Mouse (Mus musculus) heart, postnatal 0 days (tissue): ENCODE results near the gene Myo10. TPM values are rescaled to one million over a fixed set of nuclear protein-coding genes. Genes with fewer than 3 reads are reported as not detected.

Source experiments
- ATAC-seq: fragments of 200-750 bp; cut with Nextera tagmentation; 2 replicates; pipeline ENCODE4 v1.8.0; 2017; ENCODE audit warnings: low read depth, moderate number of reproducible peaks, moderate library complexity; ENCODE audit not compliant: insufficient read depth
- DNase-seq: peaks from one replicate; pipeline ENCODE4 v3.0.0-alpha.2; 2016; ENCODE audit warnings: low spot score
- H3K27ac ChIP-seq: fragments of 300-500 bp; sonication (generic); 2 replicates; pipeline ENCODE4 v1.5.1; 2014; ENCODE audit warnings: low read depth, mild to moderate bottlenecking
- H3K27me3 ChIP-seq: fragments of 300-500 bp; sonication (generic); 2 replicates; pipeline ENCODE4 v1.6.1; 2014; ENCODE audit warnings: low read length, mixed read lengths; ENCODE audit not compliant: control insufficient read depth, insufficient read depth
- H3K36me3 ChIP-seq: fragments of 300-500 bp; sonication (generic); replicated peaks from 2 replicates; pipeline ENCODE4 v1.6.1; 2014; ENCODE audit warnings: low read length, mixed read lengths; ENCODE audit not compliant: control insufficient read depth, insufficient read depth
- H3K4me1 ChIP-seq: fragments of 300-500 bp; sonication (generic); 2 replicates; pipeline ENCODE4 v1.6.1; 2014; ENCODE audit warnings: antibody characterized with exemption; ENCODE audit not compliant: control insufficient read depth, insufficient read depth
- H3K4me2 ChIP-seq: fragments of 300-500 bp; sonication (generic); 2 replicates; pipeline ENCODE4 v1.6.1; 2014; ENCODE audit warnings: low read depth, mild to moderate bottlenecking, low read length, moderate library complexity
- H3K4me3 ChIP-seq: fragments of 300-500 bp; sonication (generic); 2 replicates; pipeline ENCODE4 v1.5.1; 2014; ENCODE audit warnings: low read depth, low read length
- H3K9ac ChIP-seq: fragments of 300-500 bp; sonication (generic); replicated peaks from 2 replicates; pipeline ENCODE4 v1.6.1; 2014; ENCODE audit warnings: low read depth, low read length, mixed read lengths
- H3K9me3 ChIP-seq: fragments of 300-500 bp; sonication (generic); replicated peaks from 2 replicates; pipeline ENCODE4 v1.6.1; 2016; ENCODE audit warnings: low read length; ENCODE audit not compliant: control insufficient read depth
- CTCF ChIP-seq: IDR thresholded peaks from 2 replicates; pipeline ENCODE4 v1.5.1; 2016; ENCODE audit warnings: antibody characterized with exemption, control low read depth, low read depth
- EP300 ChIP-seq: IDR thresholded peaks from 2 replicates; pipeline ENCODE4 v1.6.1; 2016; ENCODE audit warnings: antibody characterized with exemption, low read depth
- WGBS: fragments of 180-500 bp; shearing (Covaris S2); extraction: QIAGEN DNeasy Blood & Tissue Kit; methylation state at CpG from one replicate; pipeline ENCODE4 v1.1.7; 2014; 5-methylcytosine and 5-hydroxymethylcytosine counted together
- polyA plus RNA-seq: library from polyadenylated mRNA; unstranded; fragments of >200 nt; fragmentation: Nextera tagmentation; extraction: Ambion mirVana; gene quantifications from 2 replicates; pipeline ENCODE4 v1.2.1, GENCODE M21; 2015
- total RNA-seq: library from RNA; depleted of rRNA; stranded (reverse); fragments of >200 nt; gene quantifications from 2 replicates; pipeline ENCODE4 v1.2.3, GENCODE M21; 2014; ENCODE audit warnings: low replicate concordance; rRNA removed

Gene Myo10
- total RNA-seq (6.2 and 15.4 TPM in 2 replicates), polyA plus RNA-seq (6.9 and 7.6 TPM in 2 replicates)

GRCm38 (mm10) chr15:25622200-25622866 is at the start of gene Myo10:
Gene Myo10, plus strand, starts transcription at chr15:25622525.
- Histone ChIP-seq H3K36me3 (no peaks in the 10 kb centered on the region), H3K9ac (peak within 1 kb of the TSS; percentile 74), H3K4me1 (no peaks in the 10 kb centered on the region), H3K27ac (peak within 1 kb of the TSS; percentile 73), H3K9me3 (no peaks in the 10 kb centered on the region), H3K4me3 (peak within 1 kb of the TSS; percentile 84), H3K4me2 (peak within 1 kb of the TSS; percentile 93), H3K27me3 (no peaks in the 10 kb centered on the region)
- WGBS, result under 1% methylated on average over 51 of the region's 53 CpGs
- DNase-seq (peak; percentile 99), ATAC-seq (peak; percentile 95)
- TF ChIP-seq CTCF (no peak), EP300 (no peak)

DNA sequence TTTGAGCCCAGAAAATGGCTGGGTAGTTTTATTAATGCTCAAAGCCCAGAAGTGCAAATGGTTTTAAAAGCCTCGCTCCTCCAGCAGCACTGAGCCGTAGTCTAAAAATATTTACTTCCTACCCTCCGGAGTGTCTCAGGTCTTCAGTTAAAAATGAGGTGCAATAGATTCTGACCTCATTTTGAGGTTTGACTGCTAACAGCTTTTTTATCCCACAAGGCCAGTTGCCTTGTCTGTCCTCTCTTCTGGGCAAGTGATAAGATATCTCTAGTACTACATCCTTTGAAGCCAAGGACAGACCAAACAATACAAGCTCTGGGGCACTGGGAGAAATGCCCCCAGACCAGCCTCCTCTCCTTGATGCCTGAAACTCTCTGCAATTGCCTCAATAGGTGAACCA is 49.2 kb upstream of the Myo10 start:
- Histone ChIP-seq H3K27ac (no peak overlapping the region), H3K4me3 (no peak overlapping the region), H3K4me2 (no peak overlapping the region), H3K27me3 (no peaks in the 10 kb centered on the region), H3K9me3 (no peaks in the 10 kb centered on the region), H3K9ac (no peak overlapping the region), H3K36me3 (no peaks in the 10 kb centered on the region), H3K4me1 (no peaks in the 10 kb centered on the region)
- DNase-seq (no peak), ATAC-seq (no peak)
- no peak for TF ChIP-seq EP300
- no peak for TF ChIP-seq CTCF
- WGBS, result 15% methylated on average over 3 of the region's 3 CpGs

GRCm38 (mm10) chr15:25573876-25574601 is 48.3 kb upstream of the Myo10 start:
- H3K4me2 ChIP-seq, result no peak overlapping the region
- DNase-seq (no peak), ATAC-seq (no peak)
- H3K36me3 ChIP-seq, result no peaks in the 10 kb centered on the region
- 86% methylated on average over 7 of the region's 7 CpGs for WGBS
- H3K4me1 ChIP-seq, result no peaks in the 10 kb centered on the region
- H3K9me3 ChIP-seq, result no peaks in the 10 kb centered on the region
- H3K27ac ChIP-seq, result no peak overlapping the region
- no peaks in the 10 kb centered on the region for H3K27me3 ChIP-seq
- TF ChIP-seq EP300, result no peak
- TF ChIP-seq CTCF, result no peak
- no peak overlapping the region for H3K4me3 ChIP-seq
- H3K9ac ChIP-seq, result no peak overlapping the region

DNA sequence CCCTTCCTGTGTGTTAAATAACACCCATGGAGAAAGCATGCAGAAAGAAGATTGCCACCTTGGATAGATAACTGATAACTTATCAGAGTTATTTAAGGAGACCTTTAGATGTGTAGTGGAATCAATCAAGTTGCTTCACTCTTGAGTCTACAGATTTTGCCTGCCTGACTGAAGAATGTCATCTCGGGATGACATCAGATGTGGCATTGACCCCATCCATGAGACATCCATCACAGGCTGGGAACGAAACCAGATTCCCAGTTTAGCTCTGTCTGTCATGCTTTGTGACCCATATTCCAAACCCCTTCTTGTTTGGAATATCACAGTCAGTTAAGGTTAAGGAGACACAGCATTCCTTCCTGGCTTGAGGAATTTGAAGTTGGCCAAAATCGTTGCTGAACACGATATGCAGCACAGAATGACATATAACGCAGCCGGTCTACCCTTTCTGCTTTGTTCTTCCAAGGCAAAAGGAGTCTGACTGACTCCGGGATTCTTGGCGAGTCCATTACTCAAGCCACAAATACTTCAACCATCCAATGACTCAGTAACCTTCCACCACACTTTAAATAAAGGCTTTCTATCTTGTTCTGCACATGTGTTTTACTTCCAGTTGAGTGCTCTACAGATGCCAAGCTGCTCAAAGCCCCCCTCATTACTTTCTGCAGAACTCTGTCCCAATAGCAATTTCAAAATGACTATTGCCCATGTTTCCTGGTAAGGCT is 44.8 kb upstream of the Myo10 start:
- H3K4me2 ChIP-seq, result no peak overlapping the region
- H3K4me3 ChIP-seq, result no peak overlapping the region
- ATAC-seq (no peak), DNase-seq (no peak)
- TF ChIP-seq EP300 (no peak), CTCF (no peak)
- 62% methylated on average over 8 of the region's 8 CpGs for WGBS
- H3K27ac ChIP-seq, result no peak overlapping the region
- no peaks in the 10 kb centered on the region for H3K9me3 ChIP-seq
- H3K27me3 ChIP-seq, result no peaks in the 10 kb centered on the region
- H3K4me1 ChIP-seq, result no peaks in the 10 kb centered on the region; the same call in 1 of the 2 replicates
- H3K9ac ChIP-seq, result no peak overlapping the region
- H3K36me3 ChIP-seq, result no peaks in the 10 kb centered on the region

DNA sequence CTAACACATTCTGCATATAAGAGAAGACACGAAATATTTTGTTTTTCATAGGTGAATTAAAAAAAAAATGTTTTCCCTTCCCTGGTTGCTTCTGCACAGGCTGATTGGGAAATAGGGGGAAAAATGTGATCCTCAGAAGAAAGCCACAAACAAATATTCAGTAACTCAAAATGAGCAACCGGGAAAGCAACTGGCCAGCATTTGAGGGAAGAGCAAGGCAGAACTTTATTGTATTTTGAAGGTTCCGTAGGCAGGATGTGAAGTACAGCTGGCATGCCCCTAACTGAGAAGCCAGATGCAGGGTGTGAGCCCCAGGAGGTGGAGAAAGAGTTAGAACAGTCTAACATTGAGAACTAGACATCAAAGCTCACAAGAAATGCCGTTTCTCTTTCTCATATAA is 44.0 kb upstream of the Myo10 start:
- DNase-seq (no peak), ATAC-seq (no peak)
- Histone ChIP-seq H3K27ac (no peak overlapping the region), H3K4me3 (no peak overlapping the region), H3K9me3 (no peaks in the 10 kb centered on the region), H3K36me3 (no peaks in the 10 kb centered on the region), H3K27me3 (no peaks in the 10 kb centered on the region), H3K4me2 (no peak overlapping the region), H3K9ac (no peak overlapping the region), H3K4me1 (no peaks in the 10 kb centered on the region; the same call in 1 of the 2 replicates)
- no peak for TF ChIP-seq EP300
- no peak for TF ChIP-seq CTCF
- 71% methylated on average over 4 of the region's 4 CpGs for WGBS
